Mouse (Mus musculus) thymus, postnatal 0 days (tissue): Measurements from ENCODE around the gene Erc2. TPM values are rescaled to one million over a fixed set of nuclear protein-coding genes. Genes with fewer than 3 reads are reported as not detected.
"Not testable (repeated sequence)": the region's sequence is repeated elsewhere in the genome, so short reads cannot be mapped to it uniquely, and the experiment has no call there.

Experiments used
- DNase-seq: peaks from one replicate; pipeline ENCODE4 v3.0.0-alpha.2; 2015; ENCODE audit warnings: low spot score
- polyA plus RNA-seq: library from polyadenylated mRNA; unstranded; fragments of >200 nt; fragmentation: Nextera tagmentation; extraction: Ambion mirVana; gene quantifications from 2 replicates; pipeline ENCODE4 v1.2.1, GENCODE M21; 2015

Erc2 gene
- polyA plus RNA-seq, 1 experiment from 2014 or later: 0.09 TPM

GRCm38 (mm10) chr14:27826829-27827228 lies 204.6 kb downstream of the Erc2 start:
- DNase-seq: no peak

GRCm38 (mm10) chr14:27828089-27828488 lies 205.9 kb downstream of the Erc2 start:
- DNase-seq: no peak

- no peak for DNase-seq
These were observed 210.0 kb downstream of the Erc2 start for GRCm38 (mm10) chr14:27832196-27832595.

GRCm38 (mm10) chr14:27835351-27835750 lies 213.1 kb downstream of the Erc2 start:
- DNase-seq: no peak

GRCm38 (mm10) chr14:27837601-27838105 lies 215.4 kb downstream of the Erc2 start:
- DNase-seq: no peak

- no peak for DNase-seq
These were observed 217.9 kb downstream of the Erc2 start for GRCm38 (mm10) chr14:27840120-27840519.

GRCm38 (mm10) chr14:27846875-27847274 lies 224.6 kb downstream of the Erc2 start:
- no peak for DNase-seq

GRCm38 (mm10) chr14:27847291-27847690 lies 225.1 kb downstream of the Erc2 start:
- no peak for DNase-seq

GRCm38 (mm10) chr14:27851231-27851630 lies 229.0 kb downstream of the Erc2 start:
- DNase-seq: no peak

GRCm38 (mm10) chr14:27852606-27853005 lies 230.4 kb downstream of the Erc2 start:
- no peak for DNase-seq

GRCm38 (mm10) chr14:27860371-27861046 lies 238.3 kb downstream of the Erc2 start:
- no peak for DNase-seq

- no peak for DNase-seq
These were observed 240.1 kb downstream of the Erc2 start for GRCm38 (mm10) chr14:27862299-27862698.

- no peak for DNase-seq
These were observed 245.2 kb downstream of the Erc2 start for GRCm38 (mm10) chr14:27867386-27867785.

- no peak for DNase-seq
These were observed 251.4 kb downstream of the Erc2 start for GRCm38 (mm10) chr14:27873619-27874018.

- DNase-seq: no peak
These were observed 253.8 kb downstream of the Erc2 start for GRCm38 (mm10) chr14:27875991-27876411.

- no peak for DNase-seq
These were observed 259.7 kb downstream of the Erc2 start for GRCm38 (mm10) chr14:27881972-27882371.

- DNase-seq: not testable (repeated sequence)
These were observed 264.1 kb downstream of the Erc2 start for GRCm38 (mm10) chr14:27886337-27886736.

- no peak for DNase-seq
These were observed 265.3 kb downstream of the Erc2 start for GRCm38 (mm10) chr14:27887488-27887887.

- DNase-seq: no peak
These were observed 267.4 kb downstream of the Erc2 start for GRCm38 (mm10) chr14:27889650-27890049.

GRCm38 (mm10) chr14:27892416-27892815 lies 270.2 kb downstream of the Erc2 start:
- DNase-seq: no peak

- no peak for DNase-seq
These were observed 279.5 kb downstream of the Erc2 start for GRCm38 (mm10) chr14:27901772-27902171.

GRCm38 (mm10) chr14:27921656-27922373 lies 299.6 kb downstream of the Erc2 start:
- DNase-seq: no peak

GRCm38 (mm10) chr14:27927369-27927768 lies 305.1 kb downstream of the Erc2 start:
- no peak for DNase-seq
